Mouse (Mus musculus) kidney, adult 8-10 months (tissue): ENCODE data around the gene St6galnac4.

Source experiments
- DNase-seq, 2 experiments: peaks; one replicate each; pipeline ENCODE4 v3.0.0; 2022

The St6galnac4 gene

GRCm38 (mm10) chr2:32604631-32605030 lies 17.7 kb downstream of the St6galnac4 start:
- DNase-seq, result no peak

- peak; percentile 69 to 73 for DNase-seq
Observed at GRCm38 (mm10) chr2:32606161-32607142, 19.6 kb downstream of the St6galnac4 start.

DNA sequence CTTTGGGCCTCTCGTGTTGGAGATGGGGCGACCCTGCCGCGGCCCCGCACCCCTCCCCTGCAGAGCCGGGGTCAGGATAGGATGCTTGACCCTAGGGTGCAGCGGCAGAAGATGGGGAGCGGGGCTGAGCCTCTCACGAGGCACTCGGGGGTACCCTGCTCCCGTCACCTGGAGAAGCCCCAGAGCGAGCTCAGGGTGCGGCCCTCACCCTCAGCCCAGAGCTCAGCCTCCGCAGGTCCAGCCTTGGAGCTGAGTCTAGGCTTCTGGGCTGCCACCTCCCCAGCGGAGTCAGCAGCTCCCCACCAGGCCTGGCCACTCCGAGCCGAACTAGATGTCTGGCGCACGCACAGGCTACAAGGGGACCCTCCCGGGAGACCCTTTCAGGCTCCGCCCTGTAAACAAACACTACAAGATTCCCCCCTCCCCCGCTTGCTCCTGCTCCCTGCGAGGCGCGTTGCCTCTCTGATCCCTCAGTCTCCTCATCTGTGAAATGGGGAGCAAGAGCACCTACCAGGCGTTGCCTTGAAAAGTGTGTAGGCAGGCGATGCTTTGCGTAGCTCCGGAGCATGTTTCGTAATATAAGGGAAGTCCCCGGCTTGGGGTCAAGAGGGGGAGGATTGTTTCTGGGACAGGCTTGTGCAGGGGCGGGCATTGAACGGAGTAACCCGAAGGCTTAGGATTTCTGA lies 20.5 kb downstream of the St6galnac4 start:
- no peak for DNase-seq

DNA sequence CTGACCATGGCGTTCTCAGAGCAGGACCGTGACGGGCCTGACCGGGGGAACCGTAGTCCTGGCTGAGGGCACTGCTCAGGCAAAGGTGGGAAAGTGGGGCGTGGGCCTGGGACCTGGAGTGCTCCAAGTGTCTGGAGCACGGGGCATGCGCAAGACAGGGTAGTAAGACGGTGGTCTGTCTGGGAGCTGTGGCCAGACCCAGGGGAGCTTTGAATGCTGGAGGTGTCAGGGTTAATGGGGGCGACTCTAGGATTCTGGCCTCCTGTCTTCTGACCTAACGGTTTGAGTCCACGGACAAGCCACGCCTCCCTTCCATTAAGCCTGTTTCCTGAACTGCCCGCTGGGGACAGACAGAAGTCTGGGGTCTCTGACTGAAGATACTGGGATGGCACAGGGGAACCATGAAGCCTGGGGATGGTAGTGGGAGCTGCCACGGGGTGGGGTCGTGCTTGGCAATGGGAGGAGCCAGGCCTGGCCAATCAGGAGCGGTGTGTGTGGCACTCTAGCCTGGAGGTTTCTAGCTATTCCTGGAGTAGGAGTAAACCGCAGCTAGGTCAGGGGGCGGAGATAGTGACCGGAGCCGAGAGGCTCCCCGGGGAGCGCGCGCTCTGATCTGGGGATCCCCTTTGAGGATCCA lies 21.4 kb downstream of the St6galnac4 start:
- DNase-seq, result peak in 1 of 2 experiments; percentile 50

- no peak for DNase-seq
Observed at GRCm38 (mm10) chr2:32608778-32609435, 22.0 kb downstream of the St6galnac4 start.

DNA sequence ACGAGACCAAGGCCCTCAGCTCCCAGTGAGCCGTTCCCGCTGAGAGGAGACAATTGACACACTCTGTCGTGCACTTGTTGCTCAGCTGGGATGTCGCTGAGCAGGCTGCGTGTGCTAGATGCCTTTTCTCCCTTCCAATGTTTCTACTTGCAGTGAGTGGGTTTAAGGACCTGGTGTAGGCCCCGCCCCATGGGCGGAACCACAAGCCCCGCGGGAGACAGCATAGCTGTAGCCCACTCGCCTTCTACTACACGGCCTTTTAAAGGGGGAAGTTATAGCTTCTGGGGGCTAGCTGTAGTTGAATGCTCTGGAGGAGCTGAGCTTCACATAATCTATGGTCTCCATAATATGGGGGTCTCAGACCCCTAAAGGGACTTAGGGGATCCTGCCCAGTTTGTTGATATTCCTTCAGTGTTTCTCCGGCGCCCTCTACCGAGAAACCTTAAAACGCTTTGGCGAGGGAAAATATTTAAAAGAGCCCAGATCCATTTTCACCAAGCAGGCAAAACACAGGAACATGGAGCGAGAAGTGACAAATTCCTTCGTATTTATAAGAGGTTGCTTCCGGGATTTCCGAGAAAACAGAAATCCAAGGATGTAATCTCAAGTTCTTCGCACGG lies 23.8 kb downstream of the St6galnac4 start:
- DNase-seq, result peak in 1 of 2 experiments; percentile 46

- no peak for DNase-seq
Observed at GRCm38 (mm10) chr2:32612274-32612673, 25.4 kb downstream of the St6galnac4 start.

DNA sequence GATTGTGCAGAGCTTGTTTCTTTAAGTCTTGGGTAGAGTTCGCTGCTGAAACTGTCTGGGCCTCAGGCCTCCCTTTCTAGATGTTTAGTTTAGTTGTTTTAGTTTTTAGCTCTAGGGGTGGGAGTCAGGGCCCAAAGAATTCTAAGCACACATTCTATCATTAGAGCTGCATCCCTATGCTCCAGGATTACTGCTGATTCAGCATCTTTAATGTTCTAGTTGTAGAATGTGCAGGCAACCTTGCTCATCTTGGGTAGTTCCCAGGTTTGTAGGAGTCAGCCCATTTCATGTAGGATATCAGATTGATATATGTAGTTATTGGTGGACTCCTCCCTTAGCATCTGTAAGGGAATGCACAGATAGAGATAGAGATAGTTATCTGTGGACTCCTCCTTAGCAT lies 30.2 kb downstream of the St6galnac4 start:
- DNase-seq, result no peak

DNA sequence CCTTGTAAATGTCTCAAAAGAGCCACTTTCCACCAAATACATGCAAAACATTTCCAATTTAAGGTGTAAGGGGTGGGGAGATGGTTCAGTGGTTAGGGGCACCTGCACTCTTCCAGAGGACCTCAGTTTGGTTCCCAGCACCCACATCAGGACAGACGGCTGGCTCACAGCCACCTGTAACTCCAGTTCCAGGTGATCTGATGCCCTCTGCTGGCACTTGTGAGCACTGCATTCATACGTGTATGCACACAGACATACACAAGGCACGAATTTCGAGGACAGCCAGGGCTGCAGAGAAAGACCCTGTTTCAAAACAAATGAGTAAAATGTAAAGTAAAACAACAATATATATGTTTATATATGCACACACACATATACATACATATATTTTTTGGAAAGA lies 30.7 kb downstream of the St6galnac4 start:
- DNase-seq, result no peak

DNA sequence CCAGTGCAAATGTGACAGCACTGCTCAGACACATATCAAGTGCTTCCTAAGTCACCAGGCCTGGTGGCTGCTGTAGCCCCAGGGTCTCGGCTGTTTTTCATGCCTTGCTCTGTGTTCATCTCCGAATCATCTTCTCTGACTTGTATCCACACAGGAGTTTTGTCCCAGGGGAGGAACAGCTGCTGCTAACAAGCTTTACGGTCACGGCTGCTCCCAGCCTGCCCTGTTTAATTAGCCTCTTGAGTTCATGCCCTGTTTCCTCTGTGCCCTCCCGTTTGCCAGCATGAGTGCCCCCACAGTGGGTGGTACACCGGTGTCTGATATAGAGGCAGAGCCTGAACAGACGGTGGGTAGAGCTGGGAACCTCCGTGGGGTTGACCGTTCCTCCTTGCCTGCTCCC lies 31.2 kb downstream of the St6galnac4 start:
- no peak for DNase-seq

- DNase-seq, result peak; percentile 61 to 76
Observed at GRCm38 (mm10) chr2:32620682-32621516, 34.0 kb downstream of the St6galnac4 start.

DNA sequence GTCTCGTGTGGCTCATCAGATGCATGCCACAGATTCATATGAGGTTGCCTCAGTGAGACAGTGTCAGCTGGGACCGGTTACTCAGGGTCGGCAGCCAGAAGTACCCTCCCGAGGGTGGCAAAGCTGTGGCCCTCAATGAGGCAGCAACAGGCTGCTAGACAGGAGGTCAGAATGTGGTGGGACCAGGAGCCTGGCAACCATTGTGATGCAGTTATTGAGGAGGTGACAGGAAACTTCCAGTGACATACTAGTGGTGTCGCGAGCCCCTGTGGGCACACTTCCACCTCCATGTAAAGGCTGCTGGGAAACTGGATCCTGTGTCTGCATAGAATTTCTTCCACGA lies 34.6 kb downstream of the St6galnac4 start, which contains the start of gene Ak1:
Gene Ak1 (plus strand): TSS at position 242 of the 343 bp plus-strand sequence.
- no peak for DNase-seq

GRCm38 (mm10) chr2:32624111-32624748 lies 37.3 kb downstream of the St6galnac4 start:
- no peak for DNase-seq

DNA sequence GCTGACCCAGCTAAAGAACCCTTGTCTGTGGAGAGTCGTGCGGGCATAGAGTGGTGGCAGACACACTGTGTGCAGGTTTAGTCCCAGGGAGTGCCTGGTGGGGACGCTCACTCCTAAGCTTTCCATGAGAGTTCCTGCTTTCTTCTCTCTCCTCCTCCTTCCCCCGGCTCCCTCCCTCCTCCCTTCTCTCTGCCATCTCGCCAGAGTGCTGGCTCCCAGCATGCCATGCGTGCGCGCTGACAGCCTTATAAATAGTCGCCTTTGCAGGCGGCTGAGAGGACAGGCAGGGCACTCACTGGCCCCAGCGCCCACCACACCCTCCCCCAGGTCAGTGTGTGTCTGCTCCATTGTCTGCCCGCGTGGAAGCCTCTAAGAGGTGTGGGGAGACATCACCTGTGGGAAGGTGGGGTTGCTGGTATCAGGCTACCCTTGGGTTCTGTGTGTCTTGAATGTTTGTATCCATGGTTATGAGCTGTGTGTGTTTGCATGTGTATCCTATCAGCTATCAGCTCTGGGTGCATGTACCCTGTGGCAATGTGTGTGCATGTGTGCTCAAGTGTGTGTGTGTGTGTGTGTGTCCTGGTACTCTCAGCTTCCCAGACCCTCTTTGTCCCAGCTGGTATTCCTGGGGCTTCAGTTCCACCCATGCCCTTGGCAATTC lies 38.4 kb downstream of the St6galnac4 start:
- peak; percentile 57 to 66 for DNase-seq

DNA sequence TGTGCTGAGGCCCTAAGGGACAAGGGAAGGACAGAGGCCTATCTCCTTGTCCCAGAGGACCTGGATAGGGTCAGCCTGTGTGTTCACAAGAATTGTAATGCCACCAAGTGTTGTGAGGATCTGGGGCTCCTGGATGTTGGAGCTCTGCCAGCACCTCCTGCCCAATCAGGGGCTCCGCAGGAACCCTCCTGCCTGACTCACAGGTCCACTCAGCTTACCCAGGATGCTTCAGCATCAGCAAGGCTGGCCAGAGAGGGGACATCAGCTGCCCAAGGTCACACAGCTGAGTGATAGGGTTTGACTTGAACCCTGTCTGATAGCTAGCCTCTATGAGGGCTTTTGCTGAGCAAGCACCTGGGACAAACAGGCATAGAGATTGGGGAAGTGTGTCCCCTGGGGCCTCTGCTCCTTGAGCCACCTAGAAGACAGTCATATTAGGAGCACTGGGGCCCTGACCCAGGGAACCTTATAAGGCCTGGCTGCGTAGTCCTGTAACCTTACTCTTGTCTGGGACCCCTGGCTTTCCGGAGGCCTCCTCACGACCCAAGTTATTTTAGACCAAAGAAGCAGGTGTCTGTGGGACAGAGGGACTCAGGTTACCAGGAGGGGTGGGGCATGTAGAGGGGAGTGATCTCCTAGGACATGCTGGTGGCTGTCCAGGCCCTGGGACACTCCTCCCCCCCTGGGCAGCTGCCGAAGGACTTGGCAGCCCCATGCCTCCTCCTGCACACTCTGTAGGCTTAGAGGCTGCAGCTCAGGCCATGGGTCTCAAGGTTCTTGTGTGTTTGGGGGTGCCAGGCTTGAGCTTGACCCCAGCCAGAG lies 39.2 kb downstream of the St6galnac4 start:
- DNase-seq, result no peak

DNA sequence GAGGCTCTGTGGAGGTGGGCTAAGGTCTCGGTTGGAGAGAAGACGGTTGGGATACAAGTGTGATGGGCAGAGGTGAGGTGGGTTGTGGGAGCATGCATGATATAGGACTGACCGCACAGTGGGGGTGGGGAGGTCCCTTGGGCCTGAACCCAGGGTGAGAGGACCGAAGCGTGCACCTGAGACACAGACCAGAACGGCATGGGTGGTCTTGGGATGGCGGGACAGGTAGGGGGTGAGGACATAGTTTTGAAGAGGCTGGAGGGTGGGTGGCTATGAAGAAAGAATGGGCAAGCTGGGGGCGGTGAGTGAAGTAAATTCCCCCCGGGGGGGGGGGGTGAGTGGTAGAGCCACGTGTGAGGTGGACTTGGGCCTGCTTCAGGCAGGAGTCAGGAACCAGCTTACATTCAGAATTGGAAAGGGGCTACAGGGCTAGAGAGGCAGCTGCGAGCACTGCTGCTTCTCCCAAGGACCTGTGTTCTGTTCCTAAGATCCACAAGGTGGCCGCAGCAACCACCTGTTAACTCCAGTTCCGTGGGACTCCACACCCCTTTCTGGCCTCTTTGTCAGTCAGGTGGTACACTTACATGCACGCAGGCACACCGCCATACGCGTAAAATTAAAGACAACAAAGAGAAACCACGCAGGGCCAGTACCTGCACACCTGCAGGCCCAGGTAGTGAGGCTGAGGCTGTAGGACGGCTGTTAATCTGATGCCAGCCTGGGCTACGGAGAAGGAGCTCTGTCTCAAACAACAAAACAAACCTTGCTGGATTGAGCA lies 40.6 kb downstream of the St6galnac4 start:
- DNase-seq, result no peak

GRCm38 (mm10) chr2:32628044-32628550 lies 41.2 kb downstream of the St6galnac4 start:
- DNase-seq, result no peak

DNA sequence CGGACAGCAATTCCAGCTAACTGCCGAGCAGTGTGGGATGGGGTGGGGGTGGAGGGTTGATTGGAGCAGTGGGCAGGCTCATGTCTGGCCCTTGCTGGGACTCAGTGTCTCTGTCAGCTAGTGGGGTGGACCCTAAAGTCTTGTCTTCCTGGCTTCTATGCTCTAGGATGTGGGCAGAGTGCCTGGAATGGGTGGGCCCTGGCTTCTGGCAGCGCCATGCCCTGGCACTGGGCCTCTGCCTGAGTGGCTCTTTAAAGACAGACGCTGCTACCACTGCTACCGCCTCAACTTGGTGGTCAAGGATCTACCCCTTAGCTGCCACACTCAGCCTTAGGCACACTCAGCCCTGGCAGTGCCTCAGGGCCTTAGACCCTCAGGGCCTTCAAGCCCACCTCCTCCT lies 41.8 kb downstream of the St6galnac4 start:
- DNase-seq, result peak in 1 of 2 experiments; percentile 54
